Mouse (Mus musculus) liver, adult 2 months (tissue): Measurements from ENCODE around the gene Rnf17. TPM values are rescaled to one million over a fixed set of nuclear protein-coding genes. Genes with fewer than 3 reads are reported as not detected.

Source experiments
- DNase-seq: peaks from one replicate; pipeline ENCODE4 v3.0.0-alpha.2; 2011; ENCODE audit warnings: low read depth, low spot score; ENCODE audit errors: extremely low read depth
- H3K27ac ChIP-seq: fragments of 200-500 bp; replicated peaks from 2 replicates; pipeline ENCODE4 v1.5.1; 2012; ENCODE audit warnings: low read depth, mild to moderate bottlenecking, control low read depth, inconsistent platforms, low read length; ENCODE audit not compliant: insufficient read depth
- H3K27me3 ChIP-seq: fragments of 200-500 bp; 2 replicates; pipeline ENCODE4 v1.6.1; 2012; ENCODE audit warnings: mild to moderate bottlenecking, moderate library complexity, low read length, inconsistent platforms; ENCODE audit not compliant: control insufficient read depth, insufficient read depth
- H3K36me3 ChIP-seq: fragments of 200-500 bp; 2 replicates; pipeline ENCODE4 v1.6.1; 2012; ENCODE audit warnings: low read length, inconsistent platforms; ENCODE audit not compliant: control insufficient read depth, insufficient read depth
- H3K4me1 ChIP-seq: fragments of 200-500 bp; 2 replicates; pipeline ENCODE4 v1.6.1; 2011; ENCODE audit warnings: low read length; ENCODE audit not compliant: control insufficient read depth, insufficient read depth
- H3K4me3 ChIP-seq: fragments of 200-500 bp; 2 replicates; pipeline ENCODE4 v1.5.1; 2011; ENCODE audit warnings: low read depth, mild to moderate bottlenecking, control low read depth, low read length, moderate library complexity; ENCODE audit not compliant: insufficient read depth
- H3K79me2 ChIP-seq: fragments of 200-500 bp; 2 replicates; pipeline ENCODE4 v1.6.1; 2012; ENCODE audit warnings: inconsistent platforms, mild to moderate bottlenecking, low read length, moderate library complexity; ENCODE audit not compliant: control insufficient read depth, insufficient read depth
- H3K9ac ChIP-seq: fragments of 200-500 bp; 2 replicates; pipeline ENCODE4 v1.6.1; 2012; ENCODE audit warnings: low read depth, mild to moderate bottlenecking, control low read depth, inconsistent platforms, low read length
- CTCF ChIP-seq: fragments of 200-500 bp; IDR thresholded peaks from 2 replicates; pipeline ENCODE4 v1.5.1; 2011; ENCODE audit warnings: low read depth, low read length, control low read depth
- POLR2A ChIP-seq: fragments of 200-500 bp; IDR thresholded peaks from 2 replicates; pipeline ENCODE4 v1.6.1; 2011; ENCODE audit warnings: low read length, control low read depth; ENCODE audit not compliant: insufficient read depth; ENCODE audit errors: extremely low read depth
- WGBS: fragments of 180-500 bp; shearing (Covaris S2); methylation state at CpG from one replicate; pipeline ENCODE4 v1.1.7; 2018; 5-methylcytosine and 5-hydroxymethylcytosine counted together
- polyA plus RNA-seq: library from polyadenylated mRNA; depleted of rRNA; stranded (reverse); fragments of >200 nt; gene quantifications from 2 replicates; pipeline ENCODE4 v1.2.3, GENCODE M21; 2012
- total RNA-seq: library from RNA; depleted of rRNA; stranded (reverse); fragments of >200 nt; gene quantifications from 2 replicates; pipeline ENCODE4 v1.2.3, GENCODE M21; 2014

Gene Rnf17
- total and polyA plus RNA-seq, 2 experiments, result 0.18 TPM; not detected in 1

GRCm38 (mm10) chr14:56462090-56462489, 59.7 kb downstream of the Rnf17 start:
- Histone ChIP-seq H3K27me3 (no peaks in the 10 kb centered on the region), H3K27ac (no peak overlapping the region), H3K4me1 (no peaks in the 10 kb centered on the region), H3K36me3 (no peaks in the 10 kb centered on the region), H3K79me2 (no peaks in the 10 kb centered on the region), H3K4me3 (no peak overlapping the region), H3K9ac (no peak overlapping the region)
- WGBS, result 63% methylated on average over 2 of the region's 2 CpGs
- DNase-seq, result no peak
- TF ChIP-seq POLR2A (no peak), CTCF (no peak)

GRCm38 (mm10) chr14:56462729-56463128, 60.3 kb downstream of the Rnf17 start:
- Histone ChIP-seq H3K9ac (no peak overlapping the region), H3K79me2 (no peaks in the 10 kb centered on the region), H3K4me3 (no peak overlapping the region), H3K27me3 (no peaks in the 10 kb centered on the region), H3K4me1 (no peaks in the 10 kb centered on the region), H3K36me3 (no peaks in the 10 kb centered on the region), H3K27ac (no peak overlapping the region)
- DNase-seq, result no peak
- TF ChIP-seq CTCF (no peak), POLR2A (no peak)
- 84% methylated on average over 1 of the region's 1 CpGs for WGBS

DNA sequence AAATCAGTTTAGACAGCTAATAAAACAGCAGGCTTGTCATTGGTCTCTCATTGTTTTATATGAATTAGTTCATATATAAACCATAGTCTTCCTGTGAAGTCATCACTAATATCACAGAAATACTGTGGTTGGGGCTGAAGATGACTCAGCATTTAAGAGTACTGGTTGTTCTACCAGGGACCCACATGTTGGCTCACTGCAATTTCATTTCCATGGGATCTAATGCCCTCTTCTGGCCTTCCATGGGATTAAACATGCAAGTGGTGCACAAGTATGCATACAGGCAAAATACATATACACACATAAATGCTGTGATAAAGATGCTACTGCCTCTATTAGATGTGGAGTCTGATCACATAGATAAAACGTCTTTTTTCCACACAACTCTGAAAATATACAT, 65.8 kb downstream of the Rnf17 start:
- peak; percentile 29 for DNase-seq
- H3K4me1 ChIP-seq, result no peaks in the 10 kb centered on the region
- TF ChIP-seq CTCF (peak; percentile 16; the same call in 1 of the 2 replicates), POLR2A (no peak)
- H3K27me3 ChIP-seq, result no peaks in the 10 kb centered on the region
- 38% methylated on average over 1 of the region's 1 CpGs for WGBS
- H3K27ac ChIP-seq, result no peak overlapping the region
- no peak overlapping the region for H3K4me3 ChIP-seq
- H3K9ac ChIP-seq, result no peak overlapping the region
- H3K36me3 ChIP-seq, result no peaks in the 10 kb centered on the region
- no peaks in the 10 kb centered on the region for H3K79me2 ChIP-seq

- TF ChIP-seq POLR2A (no peak), CTCF (no peak)
- DNase-seq, result peak; percentile 19
- H3K27ac ChIP-seq, result no peak overlapping the region
Observed at GRCm38 (mm10) chr14:56489806-56490205, 87.4 kb downstream of the Rnf17 start.

GRCm38 (mm10) chr14:56502407-56502806, 100.0 kb downstream of the Rnf17 start:
- DNase-seq, result no peak
- WGBS, result 80% methylated on average over 4 of the region's 4 CpGs
- Histone ChIP-seq H3K36me3 (no peaks in the 10 kb centered on the region), H3K79me2 (no peaks in the 10 kb centered on the region), H3K4me1 (no peaks in the 10 kb centered on the region), H3K27ac (no peak overlapping the region), H3K9ac (no peak overlapping the region), H3K27me3 (no peaks in the 10 kb centered on the region), H3K4me3 (no peak overlapping the region)
- TF ChIP-seq POLR2A, result no peak
- no peak for TF ChIP-seq CTCF

More at GRCm38 (mm10) chr14:56489806-56490205, 87.4 kb downstream of the Rnf17 start:
- H3K27me3 ChIP-seq, result no peaks in the 10 kb centered on the region
- H3K79me2 ChIP-seq, result no peaks in the 10 kb centered on the region
- no peaks in the 10 kb centered on the region for H3K4me1 ChIP-seq
- H3K4me3 ChIP-seq, result no peak overlapping the region
- H3K36me3 ChIP-seq, result no peaks in the 10 kb centered on the region
- no peak overlapping the region for H3K9ac ChIP-seq

- no peaks in the 10 kb centered on the region for H3K27me3 ChIP-seq
- WGBS, result 71% methylated on average over 3 of the region's 3 CpGs
- no peaks in the 10 kb centered on the region for H3K79me2 ChIP-seq
- no peak overlapping the region for H3K9ac ChIP-seq
- no peak for DNase-seq
- no peaks in the 10 kb centered on the region for H3K4me1 ChIP-seq
- no peak for TF ChIP-seq CTCF
- TF ChIP-seq POLR2A, result no peak
- H3K4me3 ChIP-seq, result no peak overlapping the region
- H3K27ac ChIP-seq, result no peak overlapping the region
- H3K36me3 ChIP-seq, result no peaks in the 10 kb centered on the region
Observed at GRCm38 (mm10) chr14:56506743-56507142, 104.4 kb downstream of the Rnf17 start.
